Mouse (Mus musculus): ENCODE measurements around the gene Rps29. TPM values are rescaled to one million over a fixed set of nuclear protein-coding genes. Genes with fewer than 3 reads are reported as not detected.
A peak's percentile ranks its signal among the peaks of the same experiment; 100 is the strongest.
"Not testable (repeated sequence)": the region's sequence is repeated elsewhere in the genome, so short reads cannot be mapped to it uniquely, and the experiment has no call there.

Rps29 gene
- total RNA-seq, 2 experiments from 2014 or later: 1,096 to 1,116 TPM

GRCm38 (mm10) chr12:69177526-69177925 lies 18.5 kb upstream of the Rps29 start:
- no peak for DNase-seq

- no peak for DNase-seq
Measured at GRCm38 (mm10) chr12:69175975-69176374, 17.0 kb upstream of the Rps29 start.

GRCm38 (mm10) chr12:69171307-69171706 lies 12.3 kb upstream of the Rps29 start:
- no peak for DNase-seq

- DNase-seq: peak; percentile 86 to 87
Measured at GRCm38 (mm10) chr12:69168461-69169106, 9.6 kb upstream of the Rps29 start, which contains the start of gene Lrr1. Gene Lrr1 (plus strand): TSS chr12:69168814.

GRCm38 (mm10) chr12:69167656-69168460 lies 8.9 kb upstream of the Rps29 start:
- DNase-seq: no peak

- not testable (repeated sequence) for DNase-seq
Measured at GRCm38 (mm10) chr12:69166861-69167581, 8.0 kb upstream of the Rps29 start.

- no peak for DNase-seq
Measured at GRCm38 (mm10) chr12:69164904-69165303, 5.9 kb upstream of the Rps29 start.

- not testable (repeated sequence) for DNase-seq
Measured at GRCm38 (mm10) chr12:69163586-69163985, 4.6 kb upstream of the Rps29 start.

GRCm38 (mm10) chr12:69160677-69161076 lies 1.7 kb upstream of the Rps29 start:
- DNase-seq: not testable (repeated sequence)

- no peak for DNase-seq
Measured at GRCm38 (mm10) chr12:69159578-69159940, 573 bp upstream of the Rps29 start.

GRCm38 (mm10) chr12:69158366-69158764 lies 621 bp downstream of the Rps29 start:
- DNase-seq: no peak

- no peak for DNase-seq
Measured at GRCm38 (mm10) chr12:69157107-69157506, 1.9 kb downstream of the Rps29 start.

GRCm38 (mm10) chr12:69156436-69156835 lies 2.5 kb downstream of the Rps29 start:
- no peak for DNase-seq

- no peak for DNase-seq
Measured at GRCm38 (mm10) chr12:69155923-69156322, 3.1 kb downstream of the Rps29 start.

GRCm38 (mm10) chr12:69150049-69150448 lies 8.9 kb downstream of the Rps29 start:
- DNase-seq: no peak

- DNase-seq: no peak
Measured at GRCm38 (mm10) chr12:69147166-69147735, 11.7 kb downstream of the Rps29 start.

- DNase-seq: no peak
Measured at GRCm38 (mm10) chr12:69143460-69143859, 15.5 kb downstream of the Rps29 start.

GRCm38 (mm10) chr12:69139841-69140240 lies 19.1 kb downstream of the Rps29 start:
- no peak for DNase-seq

GRCm38 (mm10) chr12:69139201-69139600 lies 19.8 kb downstream of the Rps29 start:
- DNase-seq: no peak

- DNase-seq: peak; percentile 12 to 24
Measured at GRCm38 (mm10) chr12:69131981-69132380, 27.0 kb downstream of the Rps29 start.

GRCm38 (mm10) chr12:69131267-69131666 lies 27.7 kb downstream of the Rps29 start:
- DNase-seq: no peak

GRCm38 (mm10) chr12:69130486-69130885 lies 28.5 kb downstream of the Rps29 start:
- no peak for DNase-seq
